Mouse (Mus musculus) MEL (cell line): Measurements from ENCODE around the gene Gm49388.

Experiments used
- BHLHE40 ChIP-seq: IDR thresholded peaks from 2 replicates; pipeline ENCODE4 v1.6.1; 2012; ENCODE audit warnings: low read depth, mild to moderate bottlenecking, inconsistent platforms, low read length, improper control_type of control experiment, borderline replicate concordance
- CHD2 ChIP-seq: IDR thresholded peaks from 2 replicates; pipeline ENCODE4 v1.6.1; 2011; ENCODE audit warnings: low read length, improper control_type of control experiment
- CTCF ChIP-seq, 3 experiments: IDR thresholded peaks in 2 of 3; conservative IDR thresholded peaks in 1 of 3; 2 replicates each; pipeline ENCODE4 v1.5.1; 2011 to 2012; ENCODE audit warnings: low read length in 3 of 3, low read depth in 2 of 3, mild to moderate bottlenecking in 2 of 3, improper control_type of control experiment in 1 of 3, inconsistent platforms in 1 of 3, mixed read lengths in 1 of 3, moderate library complexity in 1 of 3; ENCODE audit not compliant: control insufficient read depth in 1 of 3, insufficient read depth in 1 of 3, poor library complexity in 1 of 3, severe bottlenecking in 1 of 3
- ELF1 ChIP-seq: IDR thresholded peaks from 2 replicates; pipeline ENCODE4 v1.6.1; 2014; ENCODE audit warnings: low read depth, mild to moderate bottlenecking, inconsistent platforms, low read length, improper control_type of control experiment, moderate library complexity
- GABPA ChIP-seq: IDR thresholded peaks from 2 replicates; pipeline ENCODE4 v1.6.1; 2012; ENCODE audit warnings: low read depth, mild to moderate bottlenecking, inconsistent platforms, low read length, improper control_type of control experiment, moderate library complexity
- HCFC1 ChIP-seq: IDR thresholded peaks from 2 replicates; pipeline ENCODE4 v1.6.1; 2012; ENCODE audit warnings: low read depth, mild to moderate bottlenecking, inconsistent platforms, low read length, improper control_type of control experiment, moderate library complexity
- MAFK ChIP-seq: IDR thresholded peaks from 2 replicates; pipeline ENCODE4 v1.6.1; 2011; ENCODE audit warnings: low read depth, mild to moderate bottlenecking, low read length, improper control_type of control experiment, borderline replicate concordance
- MEF2A ChIP-seq: IDR thresholded peaks from 2 replicates; pipeline ENCODE4 v1.6.1; 2014; ENCODE audit warnings: low read depth, mild to moderate bottlenecking, inconsistent platforms, low read length, improper control_type of control experiment; ENCODE audit not compliant: poor library complexity, insufficient replicate concordance, severe bottlenecking; ENCODE audit errors: extremely low read depth
- NELFE ChIP-seq: IDR thresholded peaks from 2 replicates; pipeline ENCODE4 v1.6.1; 2011; ENCODE audit warnings: low read depth, low read length, improper control_type of control experiment
- POLR2A ChIP-seq, 2 experiments: IDR thresholded peaks; 2 replicates each; pipeline ENCODE4 v1.6.1; 2011 to 2012; ENCODE audit warnings: low read length in 2 of 2, mild to moderate bottlenecking in 2 of 2, control low read depth in 1 of 2, improper control_type of control experiment in 1 of 2, low read depth in 1 of 2, moderate library complexity in 1 of 2; ENCODE audit not compliant: control insufficient read depth in 1 of 2, insufficient read depth in 1 of 2, poor library complexity in 1 of 2
- POLR2AphosphoS2 ChIP-seq: IDR thresholded peaks from 2 replicates; pipeline ENCODE4 v1.6.1; 2011; ENCODE audit warnings: low read length, improper control_type of control experiment
- RAD21 ChIP-seq: IDR thresholded peaks from 2 replicates; pipeline ENCODE4 v1.6.1; 2011; ENCODE audit warnings: mild to moderate bottlenecking, low read depth, low read length, improper control_type of control experiment
- USF1 ChIP-seq: IDR thresholded peaks from 2 replicates; pipeline ENCODE4 v1.6.1; 2014; ENCODE audit warnings: low read depth, mild to moderate bottlenecking, inconsistent platforms, low read length, improper control_type of control experiment, moderate library complexity
- ZC3H11A ChIP-seq: IDR thresholded peaks from 2 replicates; pipeline ENCODE4 v1.6.1; 2012; ENCODE audit warnings: low read depth, mild to moderate bottlenecking, inconsistent platforms, low read length, improper control_type of control experiment

- TF ChIP-seq CTCF (IDR thresholded peaks at IDR 0.05 in 2 of 3, conservative IDR thresholded peaks at IDR 0.05 in 1 of 3; ENCODE audit: control insufficient read depth in 1 of 3, insufficient read depth in 1 of 3, low read depth in 2 of 3, low read length in 3 of 3, poor library complexity in 1 of 3, severe bottlenecking in 1 of 3) (no peak), POLR2A (IDR thresholded peaks at IDR 0.05; ENCODE audit: control insufficient read depth in 1 of 2, insufficient read depth in 1 of 2, low read depth in 1 of 2, low read length in 2 of 2, poor library complexity in 1 of 2) (peak; percentile 52 to 56; a peak in 3 of 4 replicates), MEF2A (no peak), POLR2AphosphoS2 (peak; percentile 25; the same call in 1 of the 2 replicates), NELFE (no peak), CHD2 (peak; percentile 2; the same call in 1 of the 2 replicates), HCFC1 (peak; percentile 29; the same call in 1 of the 2 replicates), RAD21 (no peak), USF1 (no peak), MAFK (no peak), ELF1 (peak; percentile 47; the same call in 1 of the 2 replicates), GABPA (no peak), BHLHE40 (no peak), ZC3H11A (no peak)
Observed at GRCm38 (mm10) chr7:127770039-127770905, 15.1 kb upstream of the Gm49388 start.
